Mouse (Mus musculus) spleen, adult 2 months (tissue): ENCODE measurements around the gene Cox7b.

ENCODE experiments used
- CTCF ChIP-seq: fragments of 200-500 bp; IDR thresholded peaks from 2 replicates; pipeline ENCODE4 v1.5.1; 2011; ENCODE audit warnings: mild to moderate bottlenecking, inconsistent platforms; ENCODE audit not compliant: insufficient read depth, insufficient read length, insufficient replicate concordance; ENCODE audit errors: extremely low read depth
- POLR2A ChIP-seq: fragments of 200-500 bp; IDR thresholded peaks from 2 replicates; pipeline ENCODE4 v1.6.1; 2011; ENCODE audit warnings: low read depth, low read length, inconsistent platforms

DNA sequence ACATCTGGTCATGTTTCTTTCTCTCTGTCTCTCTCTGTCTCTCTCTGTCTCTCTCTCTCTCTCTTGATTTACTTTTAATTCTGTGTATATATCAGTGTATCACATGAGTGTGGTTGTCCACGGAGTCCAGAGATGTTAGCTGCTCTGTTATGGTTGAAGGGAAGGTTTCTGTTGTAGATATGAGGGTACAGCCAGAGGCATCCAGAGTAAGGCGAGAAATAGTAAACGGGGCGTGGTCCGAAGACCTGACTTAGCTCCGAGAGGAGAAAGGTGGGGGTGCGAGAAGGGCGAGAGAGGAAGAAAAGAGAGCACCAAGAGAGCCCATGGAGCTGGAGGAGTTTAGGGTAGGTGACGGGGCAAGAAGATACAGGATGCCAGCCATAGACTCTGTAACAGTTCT, 30.4 kb downstream of the Cox7b start:
- TF ChIP-seq POLR2A (no peak), CTCF (no peak)
